Mouse (Mus musculus) limb, embryonic 13.5 days (tissue): Measurements from ENCODE around the gene Hectd4. TPM values are rescaled to one million over a fixed set of nuclear protein-coding genes. Genes with fewer than 3 reads are reported as not detected.
"Not testable (repeated sequence)": the region's sequence is repeated elsewhere in the genome, so short reads cannot be mapped to it uniquely, and the experiment has no call there.

Experiments used
- ATAC-seq: fragments of 200-750 bp; cut with Nextera tagmentation; 2 replicates; pipeline ENCODE4 v1.8.0; 2017; ENCODE audit warnings: low read depth, moderate number of reproducible peaks, moderate TSS enrichment; ENCODE audit not compliant: low FRiP score
- H3K27ac ChIP-seq: fragments of 300-500 bp; sonication (generic); 2 replicates; pipeline ENCODE4 v1.5.1; 2015; ENCODE audit warnings: inconsistent platforms, mild to moderate bottlenecking, moderate library complexity
- H3K27me3 ChIP-seq: fragments of 300-500 bp; sonication (generic); 2 replicates; pipeline ENCODE4 v1.6.1; 2015; ENCODE audit warnings: mild to moderate bottlenecking, inconsistent platforms
- H3K36me3 ChIP-seq: fragments of 300-500 bp; sonication (generic); 2 replicates; pipeline ENCODE4 v1.6.1; 2015; ENCODE audit warnings: inconsistent platforms, mild to moderate bottlenecking, moderate library complexity
- H3K4me1 ChIP-seq: fragments of 300-500 bp; sonication (generic); 2 replicates; pipeline ENCODE4 v1.6.1; 2015; ENCODE audit warnings: inconsistent platforms
- H3K4me2 ChIP-seq: fragments of 300-500 bp; sonication (generic); replicated peaks from 2 replicates; pipeline ENCODE4 v1.6.1; 2015; ENCODE audit warnings: inconsistent platforms, mild to moderate bottlenecking, moderate library complexity
- H3K4me3 ChIP-seq: fragments of 300-500 bp; sonication (generic); 2 replicates; pipeline ENCODE4 v1.5.1; 2015; ENCODE audit warnings: moderate library complexity, mild to moderate bottlenecking, inconsistent platforms
- H3K9ac ChIP-seq: fragments of 300-500 bp; sonication (generic); 2 replicates; pipeline ENCODE4 v1.6.1; 2015; ENCODE audit warnings: mild to moderate bottlenecking, inconsistent platforms
- H3K9me3 ChIP-seq: fragments of 300-500 bp; sonication (generic); 2 replicates; pipeline ENCODE4 v1.6.1; 2016; ENCODE audit warnings: inconsistent platforms
- WGBS: fragments of 180-500 bp; shearing (Covaris S2); methylation state at CpG from one replicate; pipeline ENCODE4 v1.1.7; 2015; 5-methylcytosine and 5-hydroxymethylcytosine counted together
- polyA plus RNA-seq: library from polyadenylated mRNA; unstranded; fragments of >200 nt; fragmentation: Nextera tagmentation; extraction: Ambion mirVana; gene quantifications from 2 replicates; pipeline ENCODE4 v1.2.1, GENCODE M21; 2015

Hectd4 gene
- polyA plus RNA-seq, 1 experiment from 2014 or later, result 5.2 TPM

DNA sequence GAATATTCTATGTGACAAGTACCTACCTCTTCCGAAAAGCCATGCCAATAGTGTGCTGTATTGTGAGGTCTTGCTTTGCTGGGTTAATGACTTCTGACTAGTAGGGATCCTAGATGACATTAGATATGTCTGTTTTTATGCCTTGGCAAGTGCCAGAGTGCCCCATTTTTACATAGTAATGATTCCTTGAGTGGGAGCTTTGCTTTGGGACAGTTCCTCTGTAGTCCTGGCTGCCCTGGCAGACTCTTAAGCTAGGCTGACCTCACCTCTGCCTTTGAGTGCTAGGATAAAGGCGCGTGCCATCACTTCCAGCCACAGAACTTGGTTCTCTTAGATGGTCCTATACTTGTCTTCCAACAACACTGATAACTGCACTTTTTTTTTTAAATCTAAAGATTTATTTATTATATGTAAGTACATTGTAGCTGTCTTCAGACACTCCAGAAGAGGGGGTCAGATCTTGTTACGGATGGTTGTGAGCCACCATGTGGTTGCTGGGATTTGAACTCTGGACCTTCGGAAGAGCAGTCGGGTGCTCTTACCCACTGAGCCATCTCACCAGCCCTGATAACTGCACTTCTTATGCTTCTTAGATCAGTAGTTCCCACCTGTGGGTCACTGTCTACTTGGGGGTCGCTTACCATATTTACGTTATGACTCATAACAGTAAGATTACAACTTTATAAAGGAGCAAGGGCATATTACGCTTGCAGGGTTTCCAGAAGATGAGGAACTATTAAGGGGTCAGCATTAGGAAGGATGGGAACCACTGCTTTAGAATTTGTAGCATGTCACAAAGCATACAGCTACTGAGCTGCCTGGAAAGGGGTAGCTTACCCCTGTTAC lies 10.0 kb upstream of the Hectd4 start:
- Histone ChIP-seq H3K27me3 (no peaks in the 10 kb centered on the region), H3K27ac (no peak overlapping the region), H3K4me1 (peaks cover 27% of the 10 kb centered on the region), H3K4me3 (no peak overlapping the region), H3K9me3 (no peaks in the 10 kb centered on the region), H3K9ac (no peak overlapping the region), H3K36me3 (peaks cover 78% of the 10 kb centered on the region), H3K4me2 (no peak overlapping the region)
- WGBS, result 92% methylated on average over 9 of the region's 9 CpGs
- no peak for ATAC-seq

DNA sequence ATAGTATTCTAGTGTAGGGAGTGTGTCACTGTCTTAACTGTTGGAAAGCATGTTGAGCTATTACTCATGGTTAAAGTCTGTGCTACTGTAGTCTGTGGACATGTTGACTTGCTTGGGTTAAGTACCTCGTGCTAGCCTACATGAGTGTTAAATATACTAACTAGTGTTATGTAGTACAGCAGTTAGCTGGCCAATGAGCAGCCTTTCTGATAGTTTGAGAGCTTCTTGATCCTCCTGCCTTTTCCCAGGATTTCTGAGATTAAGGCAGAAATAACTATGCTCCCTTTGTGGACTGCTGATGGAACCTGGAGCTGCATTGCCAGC lies 9.5 kb upstream of the Hectd4 start:
- Histone ChIP-seq H3K9me3 (no peaks in the 10 kb centered on the region), H3K27ac (no peak overlapping the region), H3K4me2 (no peak overlapping the region), H3K4me1 (peaks cover 24% of the 10 kb centered on the region), H3K4me3 (no peak overlapping the region), H3K9ac (no peak overlapping the region), H3K36me3 (peaks cover 77% of the 10 kb centered on the region), H3K27me3 (no peaks in the 10 kb centered on the region)
- 91% methylated on average over 1 of the region's 1 CpGs for WGBS
- ATAC-seq, result no peak

DNA sequence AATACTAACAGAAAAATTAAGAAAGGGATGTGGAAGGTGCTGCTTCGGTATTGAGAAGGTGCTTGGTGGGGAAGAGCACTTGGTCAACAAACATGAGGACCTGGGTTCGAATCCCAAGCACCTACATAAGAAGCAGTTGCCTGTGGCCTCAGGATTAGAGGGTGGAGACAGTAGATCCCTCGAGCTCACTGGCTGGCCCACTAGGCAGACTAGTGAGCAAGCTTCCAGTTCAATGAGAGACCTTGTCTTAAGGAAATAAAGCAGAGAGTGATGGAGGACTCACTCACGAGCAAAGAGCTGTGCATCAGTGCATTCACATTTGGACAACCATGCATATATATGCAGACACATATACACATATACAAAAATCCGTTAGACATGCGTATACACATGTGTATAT lies 7.9 kb upstream of the Hectd4 start:
- Histone ChIP-seq H3K4me3 (no peak overlapping the region), H3K27ac (no peak overlapping the region), H3K9ac (no peak overlapping the region), H3K27me3 (no peaks in the 10 kb centered on the region), H3K9me3 (no peaks in the 10 kb centered on the region), H3K4me2 (no peak overlapping the region), H3K4me1 (peaks cover 9% of the 10 kb centered on the region), H3K36me3 (peaks cover 61% of the 10 kb centered on the region)
- ATAC-seq, result no peak
- WGBS, result 93% methylated on average over 6 of the region's 6 CpGs

DNA sequence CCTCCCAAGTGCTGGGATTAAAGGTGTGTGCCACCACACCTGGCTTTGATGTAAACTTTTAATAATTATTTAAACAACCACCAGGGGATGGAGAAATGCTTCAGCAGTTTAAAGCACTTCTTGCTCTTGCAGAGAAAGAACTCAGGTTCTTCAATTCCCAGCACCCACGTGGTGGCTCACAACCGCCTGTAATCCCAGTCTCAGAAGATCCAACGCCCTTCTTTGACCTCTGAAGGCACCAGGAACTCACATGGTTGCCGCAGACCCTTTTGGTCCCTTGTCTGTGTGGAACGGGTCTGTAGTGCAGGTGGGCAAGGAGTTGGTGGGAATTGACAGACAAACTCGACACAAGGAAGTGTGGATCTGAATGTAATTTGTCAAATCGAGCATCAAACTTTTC lies 5.3 kb upstream of the Hectd4 start:
- no peaks in the 10 kb centered on the region for H3K9me3 ChIP-seq
- peaks cover 35% of the 10 kb centered on the region for H3K36me3 ChIP-seq
- no peak overlapping the region for H3K4me3 ChIP-seq
- H3K9ac ChIP-seq, result no peak overlapping the region
- no peak overlapping the region for H3K4me2 ChIP-seq
- H3K4me1 ChIP-seq, result no peaks in the 10 kb centered on the region
- no peak overlapping the region for H3K27ac ChIP-seq
- no peaks in the 10 kb centered on the region for H3K27me3 ChIP-seq
- WGBS, result 55% methylated on average over 7 of the region's 7 CpGs
- ATAC-seq, result no peak

DNA sequence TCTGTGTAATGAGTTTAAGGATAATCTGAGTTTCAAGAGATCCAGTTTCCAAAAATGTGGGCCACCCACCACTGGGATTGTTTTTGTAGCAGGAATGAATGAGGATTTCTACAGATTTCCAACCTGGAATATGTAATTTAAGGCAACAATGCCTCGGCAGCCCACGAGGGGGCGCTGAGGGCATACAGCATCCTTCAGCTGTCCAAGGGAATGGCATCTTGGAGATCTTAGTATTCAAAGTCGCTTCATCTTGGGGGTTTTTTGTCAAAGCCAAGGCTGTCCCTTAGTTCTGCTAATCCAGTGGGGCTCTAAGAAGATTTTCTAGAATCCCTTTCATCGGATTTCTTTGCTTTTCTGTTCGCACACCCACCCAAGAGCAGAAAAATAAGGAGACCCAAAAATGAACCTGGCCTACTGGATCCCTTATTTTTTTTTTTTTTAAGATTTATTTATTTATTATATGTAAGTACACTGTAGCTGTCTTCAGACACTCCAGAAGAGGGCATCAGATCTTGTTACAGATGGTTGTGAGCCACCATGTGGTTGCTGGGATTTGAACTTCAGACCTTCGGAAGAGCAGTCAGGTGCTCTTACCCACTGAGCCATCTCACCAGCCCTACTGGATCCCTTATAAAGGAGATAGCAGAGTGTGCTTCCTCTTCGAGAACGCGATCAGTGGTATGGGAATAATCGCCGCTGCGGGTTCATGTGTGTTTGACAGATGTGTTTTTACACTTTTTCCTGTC lies 4.5 kb upstream of the Hectd4 start:
- Histone ChIP-seq H3K9me3 (no peaks in the 10 kb centered on the region), H3K9ac (no peak overlapping the region), H3K27ac (no peak overlapping the region), H3K4me1 (no peaks in the 10 kb centered on the region), H3K27me3 (no peaks in the 10 kb centered on the region), H3K4me2 (no peak overlapping the region), H3K4me3 (no peak overlapping the region), H3K36me3 (peaks cover 27% of the 10 kb centered on the region)
- ATAC-seq, result no peak
- 56% methylated on average over 13 of the region's 13 CpGs for WGBS

DNA sequence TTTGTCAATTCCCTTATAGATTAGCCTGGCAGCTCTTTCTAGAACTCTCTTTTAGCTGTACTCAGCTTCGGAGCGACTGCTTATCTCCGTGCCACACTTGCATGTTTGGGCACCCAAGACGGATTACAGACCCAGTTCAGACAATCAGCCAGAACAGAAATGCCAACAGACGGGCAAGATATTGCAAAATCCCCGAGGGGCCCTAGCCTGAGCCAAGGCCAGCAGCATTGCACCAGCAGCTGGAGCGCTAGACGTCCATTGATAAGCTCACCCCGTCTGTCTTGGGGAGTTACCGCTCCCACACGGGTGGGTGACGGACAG lies 3.9 kb upstream of the Hectd4 start:
- Histone ChIP-seq H3K9ac (no peak overlapping the region), H3K27me3 (no peaks in the 10 kb centered on the region), H3K36me3 (peaks cover 21% of the 10 kb centered on the region), H3K27ac (no peak overlapping the region), H3K4me3 (no peak overlapping the region), H3K4me2 (no peak overlapping the region), H3K9me3 (no peaks in the 10 kb centered on the region), H3K4me1 (0 out of 2 replicates have a peak, but pooled peaks cover under 1% of the 10 kb centered on the region)
- no peak for ATAC-seq
- WGBS, result 78% methylated on average over 12 of the region's 12 CpGs

DNA sequence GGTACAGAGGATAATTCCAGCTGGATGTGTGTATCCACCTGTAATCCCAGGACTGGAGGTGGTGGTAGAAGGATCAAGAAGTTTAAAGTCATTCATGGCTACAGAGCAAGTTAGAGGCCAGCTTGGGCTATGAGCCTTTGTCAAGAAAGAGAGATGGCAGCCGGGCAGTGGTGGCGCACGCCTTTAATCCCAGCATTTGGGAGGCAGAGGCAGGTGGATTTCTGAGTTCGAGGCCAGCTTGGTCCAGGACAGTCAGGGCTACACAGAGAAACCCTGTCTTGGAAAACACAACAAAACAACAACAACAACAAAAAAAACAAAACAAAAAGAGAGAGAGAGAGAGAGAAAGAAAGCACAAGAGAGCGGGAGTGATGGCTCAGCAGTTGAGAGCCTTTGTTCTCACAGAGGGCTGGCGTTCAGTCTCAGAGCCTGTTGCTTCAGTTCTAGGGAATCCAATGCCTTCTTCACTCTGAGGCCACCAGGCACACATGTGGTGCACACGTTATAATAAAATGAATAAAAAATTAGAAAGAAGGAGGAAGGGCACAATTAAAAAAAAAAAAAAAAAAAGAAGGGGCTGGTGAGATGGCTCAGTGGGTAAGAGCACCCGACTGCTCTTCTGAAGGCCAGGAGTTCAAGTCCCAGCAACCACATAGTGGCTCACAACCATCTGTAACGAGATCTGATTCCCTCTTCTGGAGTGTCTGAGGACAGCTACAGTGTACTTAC lies 3.3 kb upstream of the Hectd4 start:
- not testable (repeated sequence) for H3K27me3 ChIP-seq, H3K9ac ChIP-seq, H3K9me3 ChIP-seq, H3K4me1 ChIP-seq, ATAC-seq, H3K4me2 ChIP-seq, H3K4me3 ChIP-seq, H3K27ac ChIP-seq
- peaks cover 15% of the 10 kb centered on the region for H3K36me3 ChIP-seq
- WGBS, result 85% methylated on average over 9 of the region's 9 CpGs

DNA sequence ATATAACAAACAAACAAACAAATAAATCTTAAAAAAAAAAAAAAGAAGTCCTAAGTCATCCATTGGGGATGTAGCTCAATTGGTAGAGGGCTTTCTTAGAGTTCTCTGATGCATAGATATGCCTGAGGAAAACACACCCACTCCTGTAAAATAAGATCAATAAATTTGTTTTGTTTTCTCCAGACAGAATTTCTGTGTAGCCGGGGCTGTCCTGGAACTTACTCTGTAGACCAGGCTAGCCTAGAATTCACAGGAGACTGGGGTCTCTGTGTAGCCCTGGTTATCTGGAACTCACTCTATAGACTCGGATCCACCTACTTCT lies 2.7 kb upstream of the Hectd4 start:
- Histone ChIP-seq H3K36me3 (peaks cover 9% of the 10 kb centered on the region), H3K4me3 (no peak overlapping the region), H3K4me1 (peaks cover 12% of the 10 kb centered on the region), H3K4me2 (no peak overlapping the region), H3K9me3 (no peaks in the 10 kb centered on the region), H3K27me3 (no peaks in the 10 kb centered on the region), H3K9ac (no peak overlapping the region), H3K27ac (no peak overlapping the region)
- no peak for ATAC-seq
- 91% methylated on average over 2 of the region's 2 CpGs for WGBS

DNA sequence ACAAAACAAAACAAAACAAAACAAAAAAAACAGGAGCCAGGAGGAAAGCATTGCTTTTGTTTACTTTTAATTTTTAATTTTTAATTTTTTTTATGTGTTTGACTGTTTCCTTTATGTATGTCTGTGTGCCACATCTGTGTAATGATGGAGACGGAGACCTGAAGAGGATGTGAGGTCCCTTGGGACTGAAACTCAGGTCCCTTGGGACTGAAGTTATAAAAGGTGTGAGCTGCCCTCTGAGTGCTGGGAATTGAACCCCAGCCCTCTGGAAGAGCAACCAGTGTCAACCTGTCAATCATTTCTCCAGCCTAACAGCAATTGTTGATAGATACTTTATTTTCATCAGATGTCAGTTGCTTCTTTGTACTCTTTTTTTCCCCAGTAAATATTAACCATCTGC lies 829 bp upstream of the Hectd4 start:
- H3K27ac ChIP-seq, result no peak overlapping the region
- H3K9me3 ChIP-seq, result no peaks in the 10 kb centered on the region
- H3K36me3 ChIP-seq, result no peaks in the 10 kb centered on the region
- H3K27me3 ChIP-seq, result no peaks in the 10 kb centered on the region
- 88% methylated on average over 1 of the region's 1 CpGs for WGBS
- H3K4me2 ChIP-seq, result no peak overlapping the region
- no peak for ATAC-seq
- H3K4me3 ChIP-seq, result no peak overlapping the region
- peaks cover 12% of the 10 kb centered on the region for H3K4me1 ChIP-seq
- no peak overlapping the region for H3K9ac ChIP-seq

DNA sequence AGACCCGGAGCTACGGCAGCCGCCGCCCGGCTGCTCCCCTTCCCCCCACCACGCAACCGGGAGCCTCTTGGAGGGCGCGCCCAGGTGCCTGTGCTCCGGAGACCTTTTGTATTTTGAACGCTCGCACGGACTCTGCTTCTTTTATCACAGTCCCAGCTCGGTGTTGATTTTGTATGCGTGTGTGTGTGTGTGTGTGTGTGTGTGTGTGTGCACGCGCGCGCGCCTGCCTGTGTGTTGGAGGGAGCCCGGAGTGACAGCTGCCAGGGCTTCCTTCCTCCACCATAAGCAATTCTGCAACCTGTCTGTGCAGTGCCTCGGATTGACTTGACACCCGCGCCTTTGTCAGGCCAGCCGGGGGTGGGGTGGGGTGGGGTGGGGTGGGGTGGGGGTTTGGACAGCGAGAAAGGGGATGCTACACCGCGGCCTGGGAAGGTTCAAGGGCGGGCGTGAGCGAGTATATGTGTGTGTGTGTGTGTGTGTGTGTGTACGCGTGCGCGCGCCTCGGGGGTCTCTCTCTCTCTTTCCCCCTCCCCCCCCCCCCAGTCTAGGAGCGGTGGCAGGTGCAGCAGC lies 798 bp downstream of the Hectd4 start:
- no peaks in the 10 kb centered on the region for H3K9me3 ChIP-seq
- no peaks in the 10 kb centered on the region for H3K27me3 ChIP-seq
- peak; percentile 48; the same call in 1 of the 2 replicates for ATAC-seq
- H3K36me3 ChIP-seq, result no peaks in the 10 kb centered on the region
- peak overlapping the region; percentile 79 for H3K4me2 ChIP-seq
- H3K4me3 ChIP-seq, result peak overlapping the region; percentile 96
- peaks cover 12% of the 10 kb centered on the region for H3K4me1 ChIP-seq
- 1% methylated on average over 21 of the region's 38 CpGs for WGBS
- H3K27ac ChIP-seq, result peak overlapping the region; percentile 75
- peak overlapping the region; percentile 90 for H3K9ac ChIP-seq

DNA sequence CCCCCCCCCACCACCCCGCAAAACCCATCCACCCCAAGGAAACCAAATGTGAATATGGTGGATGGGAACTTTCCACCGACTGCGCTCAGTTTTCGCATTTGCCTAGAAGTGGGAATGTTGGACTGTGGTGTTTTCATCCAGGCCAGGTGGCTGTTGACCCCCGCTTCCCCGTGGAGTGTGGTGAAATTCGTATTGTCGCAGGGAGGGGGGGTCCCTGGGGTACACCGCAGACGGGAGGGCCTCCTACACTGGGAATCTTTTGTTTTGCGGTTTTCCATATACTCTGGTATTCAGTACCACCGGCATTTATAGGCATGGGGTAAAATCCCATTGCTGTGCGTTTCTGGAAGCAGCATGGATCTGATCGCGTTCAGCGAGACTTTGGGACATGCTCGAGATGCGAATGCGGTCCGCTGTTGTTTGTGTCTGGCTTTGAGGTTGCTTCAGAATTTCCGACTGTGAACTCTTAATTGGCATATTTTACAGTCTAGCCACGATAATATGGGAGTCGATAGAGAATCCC lies 1.4 kb downstream of the Hectd4 start:
- Histone ChIP-seq H3K9me3 (no peaks in the 10 kb centered on the region), H3K4me2 (peak overlapping the region; percentile 79), H3K36me3 (no peaks in the 10 kb centered on the region), H3K9ac (peak overlapping the region; percentile 90), H3K27ac (no peak overlapping the region), H3K27me3 (no peaks in the 10 kb centered on the region), H3K4me3 (peak overlapping the region; percentile 96), H3K4me1 (peaks cover 12% of the 10 kb centered on the region)
- no peak for ATAC-seq
- 16% methylated on average over 23 of the region's 23 CpGs for WGBS

DNA sequence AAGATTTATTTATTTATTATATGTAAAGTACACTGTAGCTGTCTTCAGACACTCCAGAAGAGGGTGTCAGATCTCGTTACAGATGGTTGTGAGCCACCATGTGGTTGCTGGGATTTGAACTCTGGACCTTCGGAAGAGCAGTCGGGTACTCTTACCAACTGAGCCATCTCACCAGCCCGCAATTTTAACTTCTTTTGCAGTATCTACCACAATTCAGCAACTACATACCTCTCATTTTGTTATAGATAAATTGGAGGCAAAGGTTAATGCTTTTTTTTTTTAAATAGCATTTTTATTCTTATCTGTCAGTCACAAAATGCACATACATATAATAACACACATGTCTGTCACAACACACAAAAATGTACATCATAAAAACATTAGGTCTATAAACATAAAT lies 4.0 kb downstream of the Hectd4 start:
- not testable (repeated sequence) for H3K36me3 ChIP-seq, H3K27me3 ChIP-seq, H3K9me3 ChIP-seq, H3K9ac ChIP-seq, ATAC-seq, H3K4me2 ChIP-seq, H3K27ac ChIP-seq, H3K4me3 ChIP-seq
- H3K4me1 ChIP-seq, result peaks cover 12% of the 10 kb centered on the region
- 85% methylated on average over 4 of the region's 4 CpGs for WGBS
